Mouse (Mus musculus): ENCODE measurements around the gene Ngdn.

- TF ChIP-seq CTCF (IDR thresholded peaks at IDR 0.05; ENCODE audit: insufficient read depth, low read length) (no peak), POLR2A (IDR thresholded peaks at IDR 0.05; ENCODE audit: borderline replicate concordance, extremely low read depth, low read depth, low read length) (no peak)
These were observed 8.7 kb upstream of the Ngdn start for GRCm38 (mm10) chr14:55006541-55006940.

Data from lung, adult 2 months (tissue).